12 mouse cellular contexts compared by ENCODE assay signal in the genomic region with DNA sequence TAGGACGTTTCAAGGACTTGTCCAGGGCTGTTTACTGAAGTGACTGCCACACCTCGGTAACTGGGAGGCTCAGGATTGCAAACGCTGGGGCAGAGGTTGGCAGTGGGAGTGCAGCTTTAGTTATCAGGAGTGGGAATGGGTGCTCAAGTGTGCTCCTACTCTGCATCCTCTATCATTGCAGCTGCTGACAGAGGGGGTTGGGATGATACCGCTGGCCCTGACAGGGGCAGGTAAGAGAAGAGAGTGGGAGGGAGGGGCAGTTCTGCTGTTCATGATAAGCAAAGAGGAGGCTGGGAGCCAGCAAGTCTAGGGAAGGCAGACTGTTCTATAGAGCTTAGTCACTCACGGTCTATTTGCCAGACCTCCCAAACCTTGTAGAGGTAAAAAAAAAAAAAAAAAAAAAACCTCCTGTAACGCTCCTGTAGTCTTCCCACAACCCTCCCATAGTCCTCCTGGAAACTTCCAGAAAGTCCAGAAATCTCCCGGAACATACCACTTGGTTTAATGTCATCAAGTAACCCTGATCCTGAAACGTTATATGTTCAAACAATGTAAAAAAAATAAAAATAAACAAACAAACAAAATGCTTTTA. TPM values are rescaled to one million over a fixed set of nuclear protein-coding genes. Genes with fewer than 3 reads are reported as not detected.
DNase-seq lines count a peak whose midpoint lies in the region; ATAC-seq and TF ChIP-seq lines count a peak whose summit lies in the region.
"Had no signal": no experiment of that assay in that cellular context is flagged by ENCODE, and none has a peak within 500 bp of the region (broad histone marks: within the 10 kb centered on the region; RNA-seq: fewer than 3 reads in every experiment).

No protein-coding gene starts in this region.

- peak overlapping the region; percentile 58 for H3K27ac ChIP-seq in heart, embryonic 13.5 days (replicated peaks)
- H3K27ac ChIP-seq in lung, postnatal 0 days (ENCODE audit: low read length), result no peak overlapping the region
- no peak overlapping the region for H3K27ac ChIP-seq in stomach, embryonic 15.5 days
- H3K27ac ChIP-seq in midbrain, embryonic 15.5 days, result no peak overlapping the region
- H3K27ac ChIP-seq: forebrain, embryonic 10.5 days had no signal

- no peaks in the 10 kb centered on the region for H3K27me3 ChIP-seq in heart, embryonic 13.5 days (replicated peaks)
- H3K27me3 ChIP-seq in lung, postnatal 0 days (replicated peaks; ENCODE audit: insufficient read depth, low read length), result no peaks in the 10 kb centered on the region
- no peaks in the 10 kb centered on the region for H3K27me3 ChIP-seq in stomach, embryonic 15.5 days (replicated peaks)
- H3K27me3 ChIP-seq in midbrain, embryonic 15.5 days (replicated peaks), result no peaks in the 10 kb centered on the region
- H3K27me3 ChIP-seq: CH12.LX had no signal

- peaks cover 20% of the 10 kb centered on the region for H3K36me3 ChIP-seq in heart, embryonic 13.5 days
- H3K36me3 ChIP-seq in lung, postnatal 0 days (ENCODE audit: insufficient read depth, low read length), result no peaks in the 10 kb centered on the region
- H3K36me3 ChIP-seq in stomach, embryonic 15.5 days, result no peaks in the 10 kb centered on the region
- no peaks in the 10 kb centered on the region for H3K36me3 ChIP-seq in midbrain, embryonic 15.5 days (replicated peaks)

- H3K4me2 ChIP-seq in heart, embryonic 13.5 days, result peak overlapping the region; percentile 29
- no peak overlapping the region for H3K4me2 ChIP-seq in lung, postnatal 0 days (replicated peaks; ENCODE audit: low read depth, low read length)
- no peak overlapping the region for H3K4me2 ChIP-seq in stomach, embryonic 15.5 days
- no peak overlapping the region for H3K4me2 ChIP-seq in midbrain, embryonic 15.5 days

- H3K4me3 ChIP-seq in heart, embryonic 13.5 days, result no peak overlapping the region
- H3K4me3 ChIP-seq in lung, postnatal 0 days (ENCODE audit: low read depth, low read length), result no peak overlapping the region
- H3K4me3 ChIP-seq in stomach, embryonic 15.5 days (replicated peaks), result no peak overlapping the region
- no peak overlapping the region for H3K4me3 ChIP-seq in midbrain, embryonic 15.5 days
- H3K4me3 ChIP-seq: forebrain, embryonic 10.5 days had no signal

- H3K9ac ChIP-seq in heart, embryonic 13.5 days, result no peak overlapping the region
- no peak overlapping the region for H3K9ac ChIP-seq in lung, postnatal 0 days (replicated peaks; ENCODE audit: low read depth)
- no peak overlapping the region for H3K9ac ChIP-seq in stomach, embryonic 15.5 days
- no peak overlapping the region for H3K9ac ChIP-seq in midbrain, embryonic 15.5 days

- no peak for DNase-seq in heart, postnatal 4 days
- peak; percentile 33 for DNase-seq in lung, postnatal 0 days (ENCODE audit: low spot score)
- DNase-seq in lung, postnatal 14 days, result no peak
- peak; percentile 93 for DNase-seq in liver
- DNase-seq in embryo, embryonic 10.5 days (ENCODE audit: low spot score), result no peak
- DNase-seq: cerebellum, adult 9-10 months; thymus, postnatal 36 days had no signal

- TF ChIP-seq CTCF in lung, postnatal 0 days (IDR thresholded peaks at IDR 0.05), result no peak

- 0 out of 2 replicates have a peak, but pooled peaks cover 3% of the 10 kb centered on the region for H3K9me3 ChIP-seq in heart, embryonic 13.5 days
- no peaks in the 10 kb centered on the region for H3K9me3 ChIP-seq in lung, postnatal 0 days (ENCODE audit: low read length)
- no peaks in the 10 kb centered on the region for H3K9me3 ChIP-seq in stomach, embryonic 15.5 days
- H3K9me3 ChIP-seq in midbrain, embryonic 15.5 days, result no peaks in the 10 kb centered on the region

- WGBS in heart, embryonic 13.5 days, result 24% methylated on average over 8 of the region's 8 CpGs
- WGBS in lung, postnatal 0 days, result 46% methylated on average over 8 of the region's 8 CpGs
- 65% methylated on average over 8 of the region's 8 CpGs for WGBS in stomach, embryonic 15.5 days
- 86% methylated on average over 8 of the region's 8 CpGs for WGBS in midbrain, embryonic 15.5 days

- H3K4me1 ChIP-seq in heart, embryonic 13.5 days, result peaks cover 10% of the 10 kb centered on the region
- H3K4me1 ChIP-seq in lung, postnatal 0 days (ENCODE audit: insufficient read depth, low read depth, low read length), result no peaks in the 10 kb centered on the region
- no peaks in the 10 kb centered on the region; the same call in 1 of the 2 replicates for H3K4me1 ChIP-seq in stomach, embryonic 15.5 days
- no peaks in the 10 kb centered on the region for H3K4me1 ChIP-seq in midbrain, embryonic 15.5 days
- H3K4me1 ChIP-seq: forebrain, embryonic 10.5 days had no signal

- TF ChIP-seq EP300 in lung, postnatal 0 days (IDR thresholded peaks at IDR 0.05), result no peak

- peak; percentile 79 for ATAC-seq in heart, embryonic 13.5 days (ENCODE audit: extremely low read depth, insufficient number of reproducible peaks, low FRiP score, low TSS enrichment)
- peak; percentile 52 for ATAC-seq in lung, postnatal 0 days
- ATAC-seq in stomach, embryonic 15.5 days (ENCODE audit: insufficient read depth, low FRiP score, low read depth), result peak; percentile 98
- ATAC-seq in midbrain, embryonic 15.5 days (replicated peaks), result no peak

RNA-seq across cellular contexts. Expression of a gene that starts 39.9 kb away (rescaled TPM):
- polyA plus RNA-seq in heart, embryonic 13.5 days (2015; fragmentation: Nextera tagmentation; extraction: Ambion mirVana), result 7.1 and 7.2 TPM in 2 replicates
- total RNA-seq in heart, postnatal 4 days (2021), result 1 to 10 TPM; 9.2 TPM
- 8.8 and 12.4 TPM in 2 replicates for polyA plus RNA-seq in lung, postnatal 0 days (2015; fragmentation: Nextera tagmentation; extraction: Ambion mirVana)
- polyA plus RNA-seq in stomach, embryonic 15.5 days (2015; fragmentation: Nextera tagmentation; extraction: Ambion mirVana), result 10.5 and 11.6 TPM in 2 replicates
- 18.0 and 19.8 TPM in 2 replicates for polyA plus RNA-seq in midbrain, embryonic 15.5 days (2015; fragmentation: Nextera tagmentation; extraction: Ambion mirVana)

Comparison
In these comparisons a context has a peak if more than half of its experiments do, and no peak if none do; other contexts are left out.
1. DNase-seq: peak in lung, postnatal 0 days (single experiment) and liver (single experiment); none in heart, postnatal 4 days (single experiment), lung, postnatal 14 days (single experiment) and embryo, embryonic 10.5 days (single experiment).